Mouse (Mus musculus): ENCODE results near the gene Tarbp1. TPM values are rescaled to one million over a fixed set of nuclear protein-coding genes. Genes with fewer than 3 reads are reported as not detected.
"Not testable (repeated sequence)": the region's sequence is repeated elsewhere in the genome, so short reads cannot be mapped to it uniquely, and the experiment has no call there.

The Tarbp1 gene
- polyA plus RNA-seq, 1 experiment from 2014 or later: 1.8 TPM

- H3K4me3 ChIP-seq: no peak overlapping the region
- no peaks in the 10 kb centered on the region for H3K9me3 ChIP-seq
- no peak for ATAC-seq (replicated peaks)
- H3K4me1 ChIP-seq: peaks cover 23% of the 10 kb centered on the region
- H3K27ac ChIP-seq: no peak overlapping the region
- 82% methylated on average over 1 of the region's 1 CpGs for WGBS
- no peak overlapping the region for H3K9ac ChIP-seq
- H3K4me2 ChIP-seq: no peak overlapping the region
- H3K36me3 ChIP-seq (replicated peaks): peaks cover 31% of the 10 kb centered on the region
- no peaks in the 10 kb centered on the region for H3K27me3 ChIP-seq (replicated peaks)
These were observed 49.9 kb downstream of the Tarbp1 start for GRCm38 (mm10) chr8:126424946-126425345.

GRCm38 (mm10) chr8:126424163-126424562, 50.7 kb downstream of the Tarbp1 start:
- H3K9ac ChIP-seq: no peak overlapping the region
- H3K27ac ChIP-seq: no peak overlapping the region
- ATAC-seq (replicated peaks): no peak
- peaks cover 23% of the 10 kb centered on the region for H3K4me1 ChIP-seq
- H3K9me3 ChIP-seq: no peaks in the 10 kb centered on the region
- H3K4me3 ChIP-seq: no peak overlapping the region
- WGBS: 86% methylated on average over 4 of the region's 4 CpGs
- H3K36me3 ChIP-seq (replicated peaks): peaks cover 27% of the 10 kb centered on the region
- H3K27me3 ChIP-seq (replicated peaks): no peaks in the 10 kb centered on the region
- H3K4me2 ChIP-seq: no peak overlapping the region

GRCm38 (mm10) chr8:126422920-126423300, 52.0 kb downstream of the Tarbp1 start:
- Histone ChIP-seq H3K4me2 (peak overlapping the region; percentile 74), H3K36me3 (replicated peaks) (peaks cover 18% of the 10 kb centered on the region), H3K4me3 (peak overlapping the region; percentile 83), H3K9ac (peak overlapping the region; percentile 85), H3K9me3 (no peaks in the 10 kb centered on the region), H3K27ac (peak overlapping the region; percentile 85), H3K4me1 (peaks cover 23% of the 10 kb centered on the region), H3K27me3 (replicated peaks) (no peaks in the 10 kb centered on the region)
- peak; percentile 76 for ATAC-seq (replicated peaks)
- WGBS: 5% methylated on average over 9 of the region's 9 CpGs

- Histone ChIP-seq H3K4me3 (peak within 1 kb of the TSS; percentile 83), H3K27me3 (replicated peaks) (no peaks in the 10 kb centered on the region), H3K27ac (peak within 1 kb of the TSS; percentile 85), H3K9me3 (no peaks in the 10 kb centered on the region), H3K36me3 (replicated peaks) (peaks cover 13% of the 10 kb centered on the region), H3K4me1 (peaks cover 23% of the 10 kb centered on the region), H3K4me2 (peak within 1 kb of the TSS; percentile 74), H3K9ac (peak within 1 kb of the TSS; percentile 85)
- WGBS: under 1% methylated on average over 61 of the region's 61 CpGs
- peak; percentile 99 for ATAC-seq (replicated peaks)
These were observed 52.5 kb downstream of the Tarbp1 start, which contains the start of gene Coa6 for GRCm38 (mm10) chr8:126422174-126422919. Gene Coa6 (plus strand): TSS chr8:126422515.

GRCm38 (mm10) chr8:126420834-126421233, 54.0 kb downstream of the Tarbp1 start:
- ATAC-seq (replicated peaks): no peak
- Histone ChIP-seq H3K4me2 (no peak overlapping the region), H3K27me3 (replicated peaks) (no peaks in the 10 kb centered on the region), H3K4me1 (peaks cover 23% of the 10 kb centered on the region), H3K27ac (no peak overlapping the region), H3K9ac (no peak overlapping the region), H3K9me3 (no peaks in the 10 kb centered on the region), H3K4me3 (no peak overlapping the region), H3K36me3 (replicated peaks) (peaks cover 2% of the 10 kb centered on the region; the same call in 1 of the 2 replicates)
- 80% methylated on average over 3 of the region's 3 CpGs for WGBS

GRCm38 (mm10) chr8:126405030-126405429, 69.8 kb downstream of the Tarbp1 start:
- H3K36me3 ChIP-seq (replicated peaks): no peaks in the 10 kb centered on the region
- H3K9ac ChIP-seq: no peak overlapping the region
- H3K4me2 ChIP-seq: no peak overlapping the region
- no peaks in the 10 kb centered on the region for H3K9me3 ChIP-seq
- no peak for ATAC-seq (replicated peaks)
- H3K27ac ChIP-seq: no peak overlapping the region
- H3K27me3 ChIP-seq (replicated peaks): no peaks in the 10 kb centered on the region
- H3K4me3 ChIP-seq: no peak overlapping the region
- 61% methylated on average over 4 of the region's 4 CpGs for WGBS
- no peaks in the 10 kb centered on the region for H3K4me1 ChIP-seq

GRCm38 (mm10) chr8:126404550-126404949, 70.3 kb downstream of the Tarbp1 start:
- not testable (repeated sequence) for H3K9me3 ChIP-seq; H3K4me3 ChIP-seq; H3K4me1 ChIP-seq; H3K36me3 ChIP-seq (replicated peaks); H3K9ac ChIP-seq; H3K4me2 ChIP-seq; H3K27ac ChIP-seq; H3K27me3 ChIP-seq (replicated peaks); ATAC-seq (replicated peaks)

- Histone ChIP-seq H3K4me1 (peaks cover 8% of the 10 kb centered on the region), H3K9ac (no peak overlapping the region), H3K4me3 (no peak overlapping the region), H3K36me3 (replicated peaks) (no peaks in the 10 kb centered on the region), H3K27ac (no peak overlapping the region), H3K4me2 (no peak overlapping the region), H3K9me3 (no peaks in the 10 kb centered on the region), H3K27me3 (replicated peaks) (no peaks in the 10 kb centered on the region)
- WGBS: 58% methylated on average over 3 of the region's 3 CpGs
- no peak for ATAC-seq (replicated peaks)
These were observed 76.5 kb downstream of the Tarbp1 start for GRCm38 (mm10) chr8:126398349-126398748.

GRCm38 (mm10) chr8:126395917-126396316, 78.9 kb downstream of the Tarbp1 start:
- H3K4me2 ChIP-seq: no peak overlapping the region
- H3K9ac ChIP-seq: no peak overlapping the region
- H3K4me1 ChIP-seq: peaks cover 8% of the 10 kb centered on the region
- no peaks in the 10 kb centered on the region for H3K36me3 ChIP-seq (replicated peaks)
- H3K27me3 ChIP-seq (replicated peaks): no peaks in the 10 kb centered on the region
- no peak overlapping the region for H3K27ac ChIP-seq
- WGBS: 38% methylated on average over 5 of the region's 5 CpGs
- no peaks in the 10 kb centered on the region for H3K9me3 ChIP-seq
- no peak for ATAC-seq (replicated peaks)
- H3K4me3 ChIP-seq: no peak overlapping the region

GRCm38 (mm10) chr8:126395386-126395785, 79.5 kb downstream of the Tarbp1 start:
- WGBS: 53% methylated on average over 9 of the region's 9 CpGs
- H3K36me3 ChIP-seq (replicated peaks): no peaks in the 10 kb centered on the region
- no peaks in the 10 kb centered on the region for H3K9me3 ChIP-seq
- peaks cover 8% of the 10 kb centered on the region for H3K4me1 ChIP-seq
- H3K27ac ChIP-seq: no peak overlapping the region
- H3K4me3 ChIP-seq: no peak overlapping the region
- no peak for ATAC-seq (replicated peaks)
- H3K4me2 ChIP-seq: no peak overlapping the region
- H3K9ac ChIP-seq: no peak overlapping the region
- H3K27me3 ChIP-seq (replicated peaks): no peaks in the 10 kb centered on the region

- peaks cover 8% of the 10 kb centered on the region for H3K4me1 ChIP-seq
- no peaks in the 10 kb centered on the region for H3K27me3 ChIP-seq (replicated peaks)
- H3K36me3 ChIP-seq (replicated peaks): no peaks in the 10 kb centered on the region
- H3K9ac ChIP-seq: no peak overlapping the region
- H3K9me3 ChIP-seq: no peaks in the 10 kb centered on the region
- H3K4me3 ChIP-seq: no peak overlapping the region
- no peak overlapping the region for H3K27ac ChIP-seq
- H3K4me2 ChIP-seq: no peak overlapping the region
- ATAC-seq (replicated peaks): no peak
- WGBS: 70% methylated on average over 2 of the region's 2 CpGs
These were observed 83.3 kb downstream of the Tarbp1 start for GRCm38 (mm10) chr8:126391541-126391940.

GRCm38 (mm10) chr8:126387566-126387965, 87.3 kb downstream of the Tarbp1 start:
- Histone ChIP-seq H3K9ac (no peak overlapping the region), H3K27me3 (replicated peaks) (no peaks in the 10 kb centered on the region), H3K4me2 (no peak overlapping the region), H3K4me1 (no peaks in the 10 kb centered on the region), H3K27ac (no peak overlapping the region), H3K9me3 (no peaks in the 10 kb centered on the region), H3K36me3 (replicated peaks) (no peaks in the 10 kb centered on the region), H3K4me3 (no peak overlapping the region)
- 83% methylated on average over 4 of the region's 4 CpGs for WGBS
- ATAC-seq (replicated peaks): no peak

- Histone ChIP-seq H3K9me3 (no peaks in the 10 kb centered on the region), H3K9ac (no peak overlapping the region), H3K4me3 (no peak overlapping the region), H3K36me3 (replicated peaks) (no peaks in the 10 kb centered on the region), H3K4me2 (no peak overlapping the region), H3K4me1 (no peaks in the 10 kb centered on the region), H3K27ac (no peak overlapping the region), H3K27me3 (replicated peaks) (no peaks in the 10 kb centered on the region)
- ATAC-seq (replicated peaks): no peak
- 71% methylated on average over 5 of the region's 5 CpGs for WGBS
These were observed 92.1 kb downstream of the Tarbp1 start for GRCm38 (mm10) chr8:126382749-126383148.
